Mouse (Mus musculus) liver, postnatal 0 days (tissue): ENCODE data around the gene Rinl.

Experiments used
- CTCF ChIP-seq: sonication (generic); IDR thresholded peaks from 2 replicates; pipeline ENCODE4 v1.5.1; 2016; ENCODE audit warnings: antibody characterized with exemption, low read depth
- EP300 ChIP-seq: IDR thresholded peaks from 2 replicates; pipeline ENCODE4 v1.6.1; 2016; ENCODE audit warnings: antibody characterized with exemption, low read depth, mild to moderate bottlenecking

DNA sequence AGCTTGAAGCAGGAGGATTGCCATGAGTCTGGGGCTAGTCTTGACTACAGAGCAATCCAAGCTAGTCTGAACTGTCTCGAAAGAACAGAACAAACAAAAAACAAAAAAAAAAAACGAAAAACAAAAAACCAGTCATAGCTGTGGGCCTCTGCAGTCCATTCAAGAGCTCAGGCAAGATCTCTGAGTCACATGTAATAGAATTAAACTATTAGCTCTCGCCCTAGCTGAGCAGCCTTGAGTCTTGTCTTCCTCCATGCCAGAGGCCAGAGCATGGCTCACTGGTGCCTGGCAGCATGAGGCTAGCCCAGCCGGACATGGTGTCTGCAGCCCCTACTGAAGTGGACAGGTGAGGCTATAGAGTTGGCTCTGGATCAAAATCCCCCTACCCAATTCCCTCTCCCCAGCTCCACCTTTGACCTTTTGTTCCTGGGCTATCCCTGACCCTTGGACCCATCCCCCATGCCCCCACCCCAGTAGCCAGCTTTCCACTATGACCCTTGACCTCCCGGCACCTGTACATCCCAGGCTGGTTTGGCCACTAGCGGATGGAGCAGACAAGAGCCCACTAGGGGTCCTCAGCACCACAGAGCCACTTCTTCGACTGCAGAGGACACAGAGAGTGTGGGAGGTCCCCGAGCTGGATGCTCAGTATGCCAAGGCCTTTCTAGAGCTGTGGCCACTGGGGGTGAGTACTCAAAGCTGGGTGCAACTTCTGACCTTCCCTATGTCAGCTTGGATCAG is 1.5 kb downstream of the Rinl start:
- TF ChIP-seq CTCF (peak; percentile 43), EP300 (no peak)
